Mouse (Mus musculus) heart, adult 9 months (tissue): ENCODE results near the gene Slc38a3.

ENCODE experiments used
- DNase-seq, 2 experiments: peaks; one replicate each; pipeline ENCODE4 v3.0.0; 2022; ENCODE audit warnings: low spot score in 2 of 2

Gene Slc38a3

GRCm38 (mm10) chr9:107696106-107696479, 26.8 kb upstream of the Slc38a3 start:
- no peak for DNase-seq

GRCm38 (mm10) chr9:107695441-107696105, 26.2 kb upstream of the Slc38a3 start:
- DNase-seq: no peak

- no peak for DNase-seq
Measured at GRCm38 (mm10) chr9:107694627-107695026, 25.3 kb upstream of the Slc38a3 start.

- DNase-seq: no peak
Measured at GRCm38 (mm10) chr9:107693433-107693987, 24.2 kb upstream of the Slc38a3 start.

DNA sequence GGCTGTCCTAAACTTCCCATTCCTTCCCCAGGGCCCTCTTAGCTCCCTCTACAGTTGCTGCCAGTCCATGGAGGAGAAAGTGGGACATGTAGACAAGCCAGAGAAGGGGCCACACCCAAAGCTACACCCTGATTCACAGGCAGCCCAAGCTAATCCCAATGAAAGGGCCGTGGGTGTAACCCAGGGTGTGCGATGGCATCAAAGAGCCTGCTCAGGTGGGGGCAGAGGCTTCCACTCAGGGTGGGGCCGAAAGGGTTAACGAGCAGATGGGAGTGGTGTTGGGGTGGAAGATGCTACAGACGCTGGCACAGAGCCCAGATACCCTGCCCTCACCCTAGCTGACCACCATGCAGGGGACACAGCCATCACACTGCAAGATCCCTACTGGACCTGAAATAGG, 23.5 kb upstream of the Slc38a3 start:
- no peak for DNase-seq

- DNase-seq: no peak
Measured at GRCm38 (mm10) chr9:107690391-107690790, 21.1 kb upstream of the Slc38a3 start.

- no peak for DNase-seq
Measured at GRCm38 (mm10) chr9:107688939-107689338, 19.6 kb upstream of the Slc38a3 start.

DNA sequence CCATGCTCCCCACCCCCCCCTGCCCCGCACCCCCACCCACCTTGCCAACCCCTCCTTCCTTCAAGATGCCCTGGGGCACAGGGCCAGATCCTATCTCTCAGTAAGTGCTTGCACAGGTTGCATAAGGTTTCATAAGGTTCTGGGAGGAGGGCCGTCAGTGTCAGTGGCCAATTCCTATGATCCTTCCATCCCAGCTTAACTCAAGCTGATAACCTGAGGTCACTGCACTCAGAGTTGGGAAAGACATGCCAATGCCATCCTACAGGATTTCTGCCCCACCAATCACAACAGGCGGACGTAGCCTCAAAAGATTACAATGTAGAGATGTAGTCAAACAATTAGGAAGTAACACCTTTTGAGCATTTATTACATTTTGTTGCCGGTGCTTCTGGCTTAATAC, 19.1 kb upstream of the Slc38a3 start:
- no peak for DNase-seq

- peak in 1 of 2 experiments; percentile 61 for DNase-seq
Measured at GRCm38 (mm10) chr9:107685231-107685981, 16.1 kb upstream of the Slc38a3 start.

DNA sequence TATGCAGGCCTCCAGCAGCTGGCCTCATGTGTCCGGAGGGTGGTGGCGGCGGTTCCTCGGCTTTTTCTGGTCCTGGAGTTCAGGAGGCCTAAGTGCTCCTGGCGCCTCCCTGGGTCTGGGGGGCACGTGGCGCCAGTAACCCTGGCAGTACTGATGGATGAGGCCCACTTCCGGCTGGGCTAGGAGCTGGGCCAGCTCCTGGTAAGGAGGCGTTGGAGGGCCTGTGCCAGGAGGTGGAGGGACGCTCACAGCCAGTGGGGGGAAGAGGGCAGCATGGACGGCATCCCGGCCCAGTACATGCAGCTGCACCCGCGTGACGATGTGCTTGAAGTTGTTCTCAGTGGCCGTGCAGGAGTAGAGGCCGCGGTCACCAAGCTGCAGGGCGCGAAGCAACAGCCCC, 13.1 kb upstream of the Slc38a3 start:
- no peak for DNase-seq

DNA sequence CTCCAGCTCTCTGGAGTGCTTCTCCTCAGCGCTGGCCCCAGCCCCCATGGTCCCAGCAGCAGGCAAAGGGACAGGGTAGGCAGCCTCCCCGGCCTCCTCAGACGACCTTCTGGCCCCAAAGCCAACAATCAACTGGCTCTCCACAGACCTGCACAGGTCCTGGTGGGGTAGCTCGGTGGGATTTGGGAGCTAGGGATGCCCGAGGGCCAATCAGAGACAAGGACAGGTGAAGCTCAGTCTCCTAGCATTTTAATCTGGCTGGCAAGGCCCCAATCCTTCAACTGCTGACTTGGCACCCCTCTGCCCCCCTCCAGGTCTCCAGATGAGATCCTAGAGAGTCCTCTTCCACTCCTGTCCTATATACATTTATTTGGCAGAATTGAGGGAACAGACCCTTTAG, 10.2 kb upstream of the Slc38a3 start, which contains the start of gene Gnat1:
Gene Gnat1 (minus strand): TSS at position 212 of the 400 bp plus-strand sequence.
- no peak for DNase-seq

- no peak for DNase-seq
Measured at GRCm38 (mm10) chr9:107678861-107679260, 9.5 kb upstream of the Slc38a3 start.

GRCm38 (mm10) chr9:107677819-107678526, 8.6 kb upstream of the Slc38a3 start:
- peak in 1 of 2 experiments; percentile 81 for DNase-seq

GRCm38 (mm10) chr9:107677091-107677784, 7.9 kb upstream of the Slc38a3 start:
- no peak for DNase-seq

DNA sequence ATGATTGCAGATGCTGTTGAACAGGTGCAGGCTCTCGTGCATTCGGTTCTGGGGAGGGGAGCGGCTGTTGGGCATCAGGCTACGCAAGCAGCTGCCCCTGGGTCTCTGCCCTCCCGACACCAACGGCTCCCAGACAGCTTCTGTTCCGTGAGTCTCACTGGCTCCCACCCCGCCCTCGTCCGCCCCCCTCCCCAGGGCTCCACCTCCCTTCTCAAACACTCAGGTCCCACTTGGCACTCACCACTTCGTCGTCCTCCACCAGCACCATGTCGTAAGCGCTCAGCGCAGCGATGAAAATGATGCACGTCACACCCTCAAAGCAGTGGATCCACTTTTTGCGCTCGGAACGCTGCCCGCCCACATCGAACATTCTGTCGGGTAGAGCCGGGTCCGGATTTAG, 7.0 kb upstream of the Slc38a3 start:
- no peak for DNase-seq

DNA sequence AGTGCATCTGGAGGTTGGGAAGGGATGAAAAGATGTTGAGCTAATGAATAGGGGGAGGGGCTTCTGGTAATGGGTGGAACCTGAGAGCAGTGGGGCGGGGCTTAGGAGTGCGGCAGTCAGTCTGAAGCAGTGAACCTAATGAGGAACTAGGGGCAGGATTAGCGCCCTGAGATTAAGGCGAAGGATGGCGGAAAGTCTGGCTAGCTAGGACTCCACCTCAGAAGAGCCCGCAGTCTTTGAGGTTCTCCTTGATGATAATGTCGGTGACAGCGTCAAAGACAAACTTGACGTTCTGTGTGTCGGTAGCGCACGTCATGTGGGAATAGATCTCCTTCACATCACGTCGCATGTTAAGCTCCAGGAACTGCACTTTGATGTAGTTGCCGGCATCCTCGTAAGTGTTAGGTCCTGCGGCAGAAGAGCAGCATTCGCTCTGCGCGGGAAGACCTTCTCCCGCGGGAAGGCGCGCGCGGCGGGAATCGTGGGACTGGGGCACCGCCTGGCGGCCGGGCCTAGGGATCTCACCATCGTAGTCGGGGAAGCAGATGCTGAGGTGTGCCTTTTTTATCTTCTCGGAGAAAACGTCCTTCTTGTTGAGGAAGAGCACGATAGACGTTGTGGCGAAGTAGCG, 6.5 kb upstream of the Slc38a3 start:
- peak in 1 of 2 experiments; percentile 59 for DNase-seq

DNA sequence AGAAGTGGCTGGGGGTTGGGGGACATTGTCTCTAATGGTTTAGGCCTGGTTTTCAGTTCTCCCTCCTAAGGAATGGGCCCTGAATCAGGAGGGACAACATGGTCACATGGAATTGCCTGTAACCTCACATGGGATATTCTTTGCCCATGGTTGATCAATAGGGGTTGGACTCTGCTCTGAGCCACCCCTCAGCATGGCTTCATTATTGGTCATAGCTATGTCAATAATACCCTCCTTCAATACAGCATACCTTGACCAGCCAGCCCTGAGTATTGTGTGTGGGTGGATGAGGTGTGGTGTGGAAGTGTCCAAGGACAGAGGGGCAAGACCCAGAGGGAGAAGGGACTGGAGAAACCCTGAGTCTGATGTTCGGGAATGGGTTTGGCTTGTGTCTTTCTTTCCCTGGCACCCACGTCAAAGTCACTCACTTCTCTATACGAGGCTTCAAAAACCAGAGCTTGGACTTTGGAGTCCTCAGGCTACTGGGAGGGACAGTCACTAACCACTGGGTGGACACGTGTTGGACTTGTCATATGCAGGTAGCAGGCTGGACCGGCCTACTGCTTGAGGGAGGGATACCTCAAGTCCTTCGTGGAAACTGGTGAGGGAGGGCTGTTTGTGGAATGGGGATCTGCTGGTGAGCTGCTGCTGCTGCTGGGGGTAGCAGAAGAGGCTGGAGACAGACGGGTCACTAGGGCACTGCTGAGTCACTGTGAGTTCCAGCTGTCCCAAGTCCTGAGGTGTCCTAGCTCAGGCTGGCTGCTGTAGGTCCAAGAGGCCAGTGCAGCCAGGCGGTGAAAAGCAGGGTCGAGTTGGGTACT, 5.5 kb upstream of the Slc38a3 start:
- no peak for DNase-seq

- peak; percentile 77 to 82 for DNase-seq
Measured at GRCm38 (mm10) chr9:107670259-107670658, 929 bp upstream of the Slc38a3 start.

GRCm38 (mm10) chr9:107668916-107669315, 414 bp downstream of the Slc38a3 start:
- DNase-seq: no peak

DNA sequence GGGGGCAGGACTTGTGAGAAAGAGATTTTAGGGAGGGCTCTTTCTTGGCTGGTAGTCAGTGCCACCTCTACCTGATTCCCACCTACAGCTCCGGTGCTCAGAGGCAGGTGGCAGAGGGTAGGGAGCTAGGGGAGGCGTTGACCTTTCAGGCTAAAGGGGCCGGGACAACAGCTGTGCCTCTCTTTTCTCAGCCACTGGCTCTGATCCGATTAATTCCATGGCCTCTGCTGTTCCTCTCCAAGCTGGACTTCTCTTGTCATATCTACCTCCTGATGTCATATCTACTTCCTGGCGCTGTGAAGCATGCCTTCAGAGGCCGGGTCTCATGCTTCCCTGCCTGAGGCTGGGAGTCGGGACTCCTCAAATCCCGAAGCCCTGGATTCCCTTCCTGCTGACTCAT, 1.3 kb downstream of the Slc38a3 start:
- no peak for DNase-seq
